Mouse (Mus musculus) liver, adult 2 months (tissue): ENCODE measurements around the gene Nlrp4c. TPM values are rescaled to one million over a fixed set of nuclear protein-coding genes. Genes with fewer than 3 reads are reported as not detected.

Experiments
- DNase-seq: peaks from one replicate; pipeline ENCODE4 v3.0.0-alpha.2; 2011; ENCODE audit warnings: low read depth, low spot score; ENCODE audit errors: extremely low read depth
- H3K27ac ChIP-seq: fragments of 200-500 bp; replicated peaks from 2 replicates; pipeline ENCODE4 v1.5.1; 2012; ENCODE audit warnings: low read depth, mild to moderate bottlenecking, control low read depth, inconsistent platforms, low read length; ENCODE audit not compliant: insufficient read depth
- H3K27me3 ChIP-seq: fragments of 200-500 bp; 2 replicates; pipeline ENCODE4 v1.6.1; 2012; ENCODE audit warnings: mild to moderate bottlenecking, moderate library complexity, low read length, inconsistent platforms; ENCODE audit not compliant: control insufficient read depth, insufficient read depth
- H3K36me3 ChIP-seq: fragments of 200-500 bp; 2 replicates; pipeline ENCODE4 v1.6.1; 2012; ENCODE audit warnings: low read length, inconsistent platforms; ENCODE audit not compliant: control insufficient read depth, insufficient read depth
- H3K4me1 ChIP-seq: fragments of 200-500 bp; 2 replicates; pipeline ENCODE4 v1.6.1; 2011; ENCODE audit warnings: low read length; ENCODE audit not compliant: control insufficient read depth, insufficient read depth
- H3K4me3 ChIP-seq: fragments of 200-500 bp; 2 replicates; pipeline ENCODE4 v1.5.1; 2011; ENCODE audit warnings: low read depth, mild to moderate bottlenecking, control low read depth, low read length, moderate library complexity; ENCODE audit not compliant: insufficient read depth
- H3K79me2 ChIP-seq: fragments of 200-500 bp; 2 replicates; pipeline ENCODE4 v1.6.1; 2012; ENCODE audit warnings: inconsistent platforms, mild to moderate bottlenecking, low read length, moderate library complexity; ENCODE audit not compliant: control insufficient read depth, insufficient read depth
- H3K9ac ChIP-seq: fragments of 200-500 bp; 2 replicates; pipeline ENCODE4 v1.6.1; 2012; ENCODE audit warnings: low read depth, mild to moderate bottlenecking, control low read depth, inconsistent platforms, low read length
- CTCF ChIP-seq: fragments of 200-500 bp; IDR thresholded peaks from 2 replicates; pipeline ENCODE4 v1.5.1; 2011; ENCODE audit warnings: low read depth, low read length, control low read depth
- POLR2A ChIP-seq: fragments of 200-500 bp; IDR thresholded peaks from 2 replicates; pipeline ENCODE4 v1.6.1; 2011; ENCODE audit warnings: low read length, control low read depth; ENCODE audit not compliant: insufficient read depth; ENCODE audit errors: extremely low read depth
- WGBS: fragments of 180-500 bp; shearing (Covaris S2); methylation state at CpG from one replicate; pipeline ENCODE4 v1.1.7; 2018; 5-methylcytosine and 5-hydroxymethylcytosine counted together
- polyA plus RNA-seq: library from polyadenylated mRNA; depleted of rRNA; stranded (reverse); fragments of >200 nt; gene quantifications from 2 replicates; pipeline ENCODE4 v1.2.3, GENCODE M21; 2012; rRNA removed
- total RNA-seq: library from RNA; depleted of rRNA; stranded (reverse); fragments of >200 nt; gene quantifications from 2 replicates; pipeline ENCODE4 v1.2.3, GENCODE M21; 2014; rRNA removed

The Nlrp4c gene
- total and polyA plus RNA-seq, 2 experiments, result not detected

- Histone ChIP-seq H3K4me1 (peaks cover 47% of the 10 kb centered on the region), H3K79me2 (peaks cover 51% of the 10 kb centered on the region), H3K9ac (peak overlapping the region; percentile 99), H3K4me3 (peak overlapping the region; percentile 98; the same call in 1 of the 2 replicates), H3K27ac (peak overlapping the region; percentile 100), H3K36me3 (no peaks in the 10 kb centered on the region), H3K27me3 (no peaks in the 10 kb centered on the region)
- no peak for TF ChIP-seq POLR2A
- TF ChIP-seq CTCF, result no peak
- peak; percentile 34 for DNase-seq
- WGBS, result 8% methylated on average over 5 of the region's 5 CpGs
Measured at GRCm38 (mm10) chr7:6154164-6154563, 109.2 kb downstream of the Nlrp4c start.

Other genes starting within 250 kb of the Nlrp4c start
- not detected in 2 replicates for gene Vmn1r63, start 239.7 kb upstream of the Nlrp4c start, total RNA-seq
- not detected in 2 replicates for gene Vmn1r63, start 239.7 kb upstream of the Nlrp4c start, polyA plus RNA-seq
- not detected in 2 replicates for gene Vmn1r64, start 160.6 kb upstream of the Nlrp4c start, total RNA-seq
- not detected in 2 replicates for gene Vmn1r64, start 160.6 kb upstream of the Nlrp4c start, polyA plus RNA-seq
- not detected in 2 replicates for gene Vmn1r65, start 34.2 kb upstream of the Nlrp4c start, total RNA-seq
- gene Vmn1r65, start 34.2 kb upstream of the Nlrp4c start, polyA plus RNA-seq, result not detected in 2 replicates
- gene Zfp787, start 110.8 kb downstream of the Nlrp4c start, total RNA-seq, result 33.7 and 36.8 TPM in 2 replicates
- gene Zfp787, start 110.8 kb downstream of the Nlrp4c start, polyA plus RNA-seq, result 46.0 and 51.7 TPM in 2 replicates
- gene Zfp444, start 127.1 kb downstream of the Nlrp4c start, total RNA-seq, result 11.0 and 17.5 TPM in 2 replicates
- gene Zfp444, start 127.1 kb downstream of the Nlrp4c start, polyA plus RNA-seq, result 23.9 and 29.7 TPM in 2 replicates
- not detected in 2 replicates for gene Galp, start 151.9 kb downstream of the Nlrp4c start, total RNA-seq
- gene Galp, start 151.9 kb downstream of the Nlrp4c start, polyA plus RNA-seq, result not detected in 2 replicates
- gene Zscan5b, start 177.1 kb downstream of the Nlrp4c start, total RNA-seq, result not detected in 2 replicates
- not detected in 2 replicates for gene Zscan5b, start 177.1 kb downstream of the Nlrp4c start, polyA plus RNA-seq
- not detected in 2 replicates for gene Epp13, start 207.5 kb downstream of the Nlrp4c start, total RNA-seq
- gene Epp13, start 207.5 kb downstream of the Nlrp4c start, polyA plus RNA-seq, result not detected in 2 replicates
- gene Zfp667, start 241.4 kb downstream of the Nlrp4c start, total RNA-seq, result 1.5 and 1.6 TPM in 2 replicates
- gene Zfp667, start 241.4 kb downstream of the Nlrp4c start, polyA plus RNA-seq, result 0.21 and 0.43 TPM in 2 replicates